Mouse (Mus musculus): Measurements from ENCODE around the gene Gm5134. TPM values are rescaled to one million over a fixed set of nuclear protein-coding genes. Genes with fewer than 3 reads are reported as not detected.
A peak's percentile ranks its signal among the peaks of the same experiment; 100 is the strongest.

The Gm5134 gene
- polyA plus RNA-seq, 1 experiment from 2014 or later, result not detected

- peak overlapping the region; percentile 73 for H3K27ac ChIP-seq (ENCODE audit: low read depth, low read length)
- no peaks in the 10 kb centered on the region for H3K27me3 ChIP-seq (ENCODE audit: control insufficient read depth, insufficient read depth, low read length)
- peak overlapping the region; percentile 81 for H3K4me2 ChIP-seq (replicated peaks; ENCODE audit: low read depth, low read length)
- no peak for ATAC-seq (ENCODE audit: low FRiP score, low TSS enrichment)
- 13% methylated on average over 7 of the region's 7 CpGs for WGBS
- no peaks in the 10 kb centered on the region for H3K9me3 ChIP-seq (ENCODE audit: control insufficient read depth, low read length)
- H3K4me3 ChIP-seq (ENCODE audit: low read length), result peak overlapping the region; percentile 85
- peaks cover 6% of the 10 kb centered on the region; the same call in 1 of the 2 replicates for H3K4me1 ChIP-seq (ENCODE audit: control insufficient read depth, insufficient read depth, low read length)
- peak overlapping the region; percentile 96 for H3K9ac ChIP-seq (ENCODE audit: low read depth, low read length)
- peaks cover 7% of the 10 kb centered on the region for H3K36me3 ChIP-seq (ENCODE audit: control insufficient read depth, insufficient read depth, low read length)
Measured at GRCm38 (mm10) chr10:76033119-76033455, 78.8 kb downstream of the Gm5134 start.

- ATAC-seq (ENCODE audit: low FRiP score, low TSS enrichment), result no peak
- H3K4me1 ChIP-seq (ENCODE audit: control insufficient read depth, insufficient read depth, low read length), result peaks cover 6% of the 10 kb centered on the region; the same call in 1 of the 2 replicates
- peaks cover 17% of the 10 kb centered on the region for H3K36me3 ChIP-seq (ENCODE audit: control insufficient read depth, insufficient read depth, low read length)
- no peaks in the 10 kb centered on the region for H3K27me3 ChIP-seq (ENCODE audit: control insufficient read depth, insufficient read depth, low read length)
- H3K4me2 ChIP-seq (replicated peaks; ENCODE audit: low read depth, low read length), result no peak overlapping the region; the same call in 1 of the 2 replicates
- H3K9ac ChIP-seq (ENCODE audit: low read depth, low read length), result no peak overlapping the region
- no peak overlapping the region for H3K27ac ChIP-seq (ENCODE audit: low read depth, low read length)
- H3K9me3 ChIP-seq (ENCODE audit: control insufficient read depth, low read length), result no peaks in the 10 kb centered on the region
- H3K4me3 ChIP-seq (ENCODE audit: low read length), result no peak overlapping the region
- 94% methylated on average over 8 of the region's 8 CpGs for WGBS
Measured at GRCm38 (mm10) chr10:76034001-76034600, 79.8 kb downstream of the Gm5134 start.

- Histone ChIP-seq H3K9me3 (ENCODE audit: control insufficient read depth, low read length) (no peaks in the 10 kb centered on the region), H3K9ac (ENCODE audit: low read depth, low read length) (no peak overlapping the region), H3K4me1 (ENCODE audit: control insufficient read depth, insufficient read depth, low read length) (peaks cover 6% of the 10 kb centered on the region; the same call in 1 of the 2 replicates), H3K4me3 (ENCODE audit: low read length) (no peak overlapping the region), H3K36me3 (ENCODE audit: control insufficient read depth, insufficient read depth, low read length) (peaks cover 29% of the 10 kb centered on the region), H3K27ac (ENCODE audit: low read depth, low read length) (no peak overlapping the region), H3K4me2 (replicated peaks; ENCODE audit: low read depth, low read length) (no peak overlapping the region), H3K27me3 (ENCODE audit: control insufficient read depth, insufficient read depth, low read length) (no peaks in the 10 kb centered on the region)
- no peak for ATAC-seq (ENCODE audit: low FRiP score, low TSS enrichment)
Measured at GRCm38 (mm10) chr10:76035277-76035676, 81.0 kb downstream of the Gm5134 start.

GRCm38 (mm10) chr10:76036962-76037361 lies 82.6 kb downstream of the Gm5134 start:
- 94% methylated on average over 5 of the region's 5 CpGs for WGBS
- H3K4me3 ChIP-seq (ENCODE audit: low read length), result no peak overlapping the region
- H3K9ac ChIP-seq (ENCODE audit: low read depth, low read length), result no peak overlapping the region
- H3K27me3 ChIP-seq (ENCODE audit: control insufficient read depth, insufficient read depth, low read length), result no peaks in the 10 kb centered on the region
- no peaks in the 10 kb centered on the region for H3K9me3 ChIP-seq (ENCODE audit: control insufficient read depth, low read length)
- peaks cover 39% of the 10 kb centered on the region for H3K36me3 ChIP-seq (ENCODE audit: control insufficient read depth, insufficient read depth, low read length)
- ATAC-seq (ENCODE audit: low FRiP score, low TSS enrichment), result no peak
- H3K4me1 ChIP-seq (ENCODE audit: control insufficient read depth, insufficient read depth, low read length), result peaks cover 6% of the 10 kb centered on the region; the same call in 1 of the 2 replicates
- H3K27ac ChIP-seq (ENCODE audit: low read depth, low read length), result no peak overlapping the region
- H3K4me2 ChIP-seq (replicated peaks; ENCODE audit: low read depth, low read length), result no peak overlapping the region

GRCm38 (mm10) chr10:76045343-76045742 lies 91.0 kb downstream of the Gm5134 start:
- H3K9ac ChIP-seq (ENCODE audit: low read depth, low read length), result no peak overlapping the region
- no peak for ATAC-seq (ENCODE audit: low FRiP score, low TSS enrichment)
- no peak overlapping the region for H3K4me3 ChIP-seq (ENCODE audit: low read length)
- no peaks in the 10 kb centered on the region for H3K9me3 ChIP-seq (ENCODE audit: control insufficient read depth, low read length)
- H3K27ac ChIP-seq (ENCODE audit: low read depth, low read length), result no peak overlapping the region
- H3K4me1 ChIP-seq (ENCODE audit: control insufficient read depth, insufficient read depth, low read length), result no peaks in the 10 kb centered on the region
- no peak overlapping the region for H3K4me2 ChIP-seq (replicated peaks; ENCODE audit: low read depth, low read length)
- H3K36me3 ChIP-seq (ENCODE audit: control insufficient read depth, insufficient read depth, low read length), result peaks cover 13% of the 10 kb centered on the region
- H3K27me3 ChIP-seq (ENCODE audit: control insufficient read depth, insufficient read depth, low read length), result no peaks in the 10 kb centered on the region
- WGBS, result 54% methylated on average over 5 of the region's 5 CpGs

GRCm38 (mm10) chr10:76046754-76047153 lies 92.4 kb downstream of the Gm5134 start:
- Histone ChIP-seq H3K4me2 (replicated peaks; ENCODE audit: low read depth, low read length) (no peak overlapping the region), H3K27me3 (ENCODE audit: control insufficient read depth, insufficient read depth, low read length) (no peaks in the 10 kb centered on the region), H3K9me3 (ENCODE audit: control insufficient read depth, low read length) (no peaks in the 10 kb centered on the region), H3K4me1 (ENCODE audit: control insufficient read depth, insufficient read depth, low read length) (no peaks in the 10 kb centered on the region), H3K4me3 (ENCODE audit: low read length) (no peak overlapping the region), H3K9ac (ENCODE audit: low read depth, low read length) (no peak overlapping the region), H3K27ac (ENCODE audit: low read depth, low read length) (no peak overlapping the region), H3K36me3 (ENCODE audit: control insufficient read depth, insufficient read depth, low read length) (0 out of 2 replicates have a peak, but pooled peaks cover 4% of the 10 kb centered on the region)
- ATAC-seq (ENCODE audit: low FRiP score, low TSS enrichment), result no peak
- WGBS, result 53% methylated on average over 1 of the region's 1 CpGs

GRCm38 (mm10) chr10:76047182-76047869 lies 93.0 kb downstream of the Gm5134 start:
- H3K9me3 ChIP-seq (ENCODE audit: control insufficient read depth, low read length), result no peaks in the 10 kb centered on the region; the same call in 1 of the 2 replicates
- H3K36me3 ChIP-seq (ENCODE audit: control insufficient read depth, insufficient read depth, low read length), result 0 out of 2 replicates have a peak, but pooled peaks cover 4% of the 10 kb centered on the region
- H3K27me3 ChIP-seq (ENCODE audit: control insufficient read depth, insufficient read depth, low read length), result no peaks in the 10 kb centered on the region
- H3K4me1 ChIP-seq (ENCODE audit: control insufficient read depth, insufficient read depth, low read length), result no peaks in the 10 kb centered on the region
- WGBS, result 48% methylated on average over 5 of the region's 5 CpGs
- no peak overlapping the region for H3K4me2 ChIP-seq (replicated peaks; ENCODE audit: low read depth, low read length)
- no peak overlapping the region for H3K4me3 ChIP-seq (ENCODE audit: low read length)
- ATAC-seq (ENCODE audit: low FRiP score, low TSS enrichment), result no peak
- no peak overlapping the region for H3K27ac ChIP-seq (ENCODE audit: low read depth, low read length)
- H3K9ac ChIP-seq (ENCODE audit: low read depth, low read length), result no peak overlapping the region

- Histone ChIP-seq H3K9ac (ENCODE audit: low read depth, low read length) (no peak overlapping the region), H3K4me1 (ENCODE audit: control insufficient read depth, insufficient read depth, low read length) (no peaks in the 10 kb centered on the region), H3K4me2 (replicated peaks; ENCODE audit: low read depth, low read length) (no peak overlapping the region), H3K4me3 (ENCODE audit: low read length) (no peak overlapping the region), H3K36me3 (ENCODE audit: control insufficient read depth, insufficient read depth, low read length) (no peaks in the 10 kb centered on the region), H3K27me3 (ENCODE audit: control insufficient read depth, insufficient read depth, low read length) (no peaks in the 10 kb centered on the region), H3K9me3 (ENCODE audit: control insufficient read depth, low read length) (no peaks in the 10 kb centered on the region; the same call in 1 of the 2 replicates), H3K27ac (ENCODE audit: low read depth, low read length) (no peak overlapping the region)
- no peak for ATAC-seq (ENCODE audit: low FRiP score, low TSS enrichment)
- 31% methylated on average over 6 of the region's 6 CpGs for WGBS
Measured at GRCm38 (mm10) chr10:76048967-76049366, 94.7 kb downstream of the Gm5134 start.

- Histone ChIP-seq H3K4me1 (ENCODE audit: control insufficient read depth, insufficient read depth, low read length) (no peaks in the 10 kb centered on the region), H3K27me3 (ENCODE audit: control insufficient read depth, insufficient read depth, low read length) (no peaks in the 10 kb centered on the region)
Measured at GRCm38 (mm10) chr10:76051860-76052259, 97.5 kb downstream of the Gm5134 start.

More at GRCm38 (mm10) chr10:76051860-76052259, 97.5 kb downstream of the Gm5134 start:
- WGBS, result 76% methylated on average over 11 of the region's 11 CpGs
- Histone ChIP-seq H3K4me2 (replicated peaks; ENCODE audit: low read depth, low read length) (no peak overlapping the region), H3K27ac (ENCODE audit: low read depth, low read length) (no peak overlapping the region), H3K9ac (ENCODE audit: low read depth, low read length) (no peak overlapping the region), H3K9me3 (ENCODE audit: control insufficient read depth, low read length) (no peaks in the 10 kb centered on the region; the same call in 1 of the 2 replicates), H3K36me3 (ENCODE audit: control insufficient read depth, insufficient read depth, low read length) (no peaks in the 10 kb centered on the region), H3K4me3 (ENCODE audit: low read length) (no peak overlapping the region)
- ATAC-seq (ENCODE audit: low FRiP score, low TSS enrichment), result no peak
